Mouse (Mus musculus): ENCODE data around the gene Uqcrc1. TPM values are rescaled to one million over a fixed set of nuclear protein-coding genes. Genes with fewer than 3 reads are reported as not detected.

Uqcrc1 gene
- 42.5 TPM for polyA plus RNA-seq (2014; fragmentation: Illumina TruSeq; extraction: RNeasy Lipid Tissue Mini Kit (QIAGEN cat#74804); ENCODE audit: low replicate concordance)

DNA sequence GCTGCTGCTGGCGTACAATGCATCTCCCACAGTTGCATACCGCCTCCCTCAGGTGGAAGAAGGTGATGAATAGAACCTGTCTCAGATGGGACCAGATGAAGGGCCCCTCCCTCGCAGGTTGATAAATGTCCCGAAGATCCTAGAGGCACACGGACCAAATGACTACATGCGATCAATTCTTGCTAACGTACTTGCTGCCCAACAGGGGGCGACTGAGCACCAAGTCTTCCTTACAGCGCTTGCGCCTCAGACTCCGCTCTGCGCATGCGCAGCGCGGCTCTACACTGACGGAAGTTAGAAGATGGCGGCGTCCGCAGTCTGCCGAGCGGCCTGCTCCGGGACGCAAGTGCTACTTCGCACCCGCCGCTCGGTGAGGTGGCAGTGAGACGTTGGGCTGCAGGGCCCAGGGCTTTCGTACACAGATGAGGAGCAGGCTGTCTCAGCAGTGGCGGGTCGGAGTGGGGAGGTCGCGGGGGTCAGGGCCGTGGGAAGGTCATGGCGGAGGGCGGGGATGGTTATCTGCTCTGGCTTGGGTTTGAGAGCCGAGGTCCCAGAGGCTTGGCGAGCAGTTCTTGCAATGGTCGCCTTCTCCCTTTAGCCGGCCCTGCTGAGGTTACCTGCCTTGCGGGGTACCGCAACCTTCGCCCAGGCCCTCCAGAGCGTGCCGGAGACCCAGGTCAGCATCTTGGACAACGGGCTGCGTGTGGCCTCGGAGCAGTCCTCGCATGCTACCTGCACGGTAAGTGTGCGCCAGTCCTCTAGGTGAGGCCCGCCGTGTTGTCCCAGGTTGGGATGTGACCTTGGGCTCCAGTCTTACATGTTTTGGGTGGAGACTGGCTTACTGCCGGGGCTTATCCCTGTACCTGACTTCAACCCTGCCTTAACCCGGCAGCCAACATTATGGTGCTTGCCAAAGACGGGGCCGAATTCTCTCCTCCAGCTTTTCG is at the start of gene Uqcrc1:
Uqcrc1 (plus strand) TSS at position 216 of the 947 bp plus-strand sequence.

DNA sequence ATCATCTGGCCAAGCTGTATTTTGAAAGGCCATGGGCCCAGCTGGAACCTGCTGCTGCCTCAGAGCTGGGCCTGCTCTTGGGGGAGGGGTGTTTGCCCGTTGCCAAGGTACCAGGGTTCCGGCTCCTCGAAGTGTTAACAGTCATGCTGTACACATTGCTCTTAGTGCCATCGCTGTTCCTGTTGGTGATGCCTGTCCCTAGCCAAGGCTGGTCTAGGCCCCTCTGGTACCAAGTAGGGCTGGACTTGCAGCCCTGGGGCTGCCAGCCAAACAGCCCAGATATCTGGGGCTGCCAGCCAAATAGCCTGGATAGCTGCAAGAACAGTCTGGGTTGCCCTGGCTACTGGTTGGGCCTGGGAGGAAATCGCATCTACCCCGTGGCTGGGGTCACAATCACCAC is 21.9 kb upstream of the Uqcrc1 start, which contains the start of gene Tmem89:
Tmem89 (plus strand) TSS at position 129 of the 400 bp plus-strand sequence.

DNA sequence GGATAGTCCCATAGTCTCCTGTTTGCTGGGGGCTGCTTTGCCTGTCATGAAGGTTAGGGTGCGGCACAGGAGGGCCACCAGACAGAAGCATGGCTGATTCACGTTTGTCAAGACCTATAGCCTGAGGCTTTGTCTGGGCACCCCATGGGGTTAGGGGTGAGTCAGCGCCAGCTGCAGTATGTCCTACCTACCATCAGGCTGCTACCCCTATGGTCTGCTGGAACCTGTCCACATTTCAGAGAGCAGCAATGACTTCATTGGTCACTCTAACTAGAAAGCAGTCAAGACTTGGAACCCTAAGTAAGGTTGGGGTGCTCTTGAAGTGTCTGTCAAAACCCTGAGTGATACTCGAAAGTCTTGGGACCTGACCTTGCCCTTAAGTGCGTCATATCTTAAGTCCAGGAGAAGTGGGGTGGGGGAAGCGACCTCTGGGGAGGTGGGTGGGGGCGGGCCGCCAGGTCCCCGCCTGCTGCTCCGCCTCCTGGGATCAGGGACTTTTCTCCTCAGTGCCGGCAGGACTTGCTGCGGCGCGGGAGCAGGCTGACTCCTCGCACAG is 16.7 kb downstream of the Uqcrc1 start, which contains the start of gene Col7a1:
Col7a1 (plus strand) TSS at position 506 of the 556 bp plus-strand sequence.

DNA sequence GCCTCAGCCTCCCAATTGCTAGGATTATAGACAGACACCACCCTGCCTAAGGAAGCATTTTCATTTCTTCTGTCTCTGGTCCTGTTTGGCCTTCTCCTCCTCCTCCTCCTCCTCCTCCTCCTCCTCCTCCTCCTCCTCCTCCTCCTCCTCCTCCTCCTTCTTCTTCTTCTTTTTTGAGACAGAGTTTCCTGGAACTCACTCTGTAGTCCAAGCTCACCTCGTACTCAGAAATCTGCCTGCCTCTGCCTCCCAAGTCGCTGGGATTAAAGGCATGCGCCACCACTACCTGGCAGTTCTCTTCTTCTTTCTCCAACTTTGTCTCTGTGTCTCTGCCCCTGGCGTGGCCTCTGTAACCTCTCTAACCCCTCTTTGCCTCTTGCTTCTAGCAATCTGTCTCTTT is 49.3 kb downstream of the Uqcrc1 start, which contains the start of gene Ucn2:
Ucn2 (plus strand) TSS at position 301 of the 400 bp plus-strand sequence.

DNA sequence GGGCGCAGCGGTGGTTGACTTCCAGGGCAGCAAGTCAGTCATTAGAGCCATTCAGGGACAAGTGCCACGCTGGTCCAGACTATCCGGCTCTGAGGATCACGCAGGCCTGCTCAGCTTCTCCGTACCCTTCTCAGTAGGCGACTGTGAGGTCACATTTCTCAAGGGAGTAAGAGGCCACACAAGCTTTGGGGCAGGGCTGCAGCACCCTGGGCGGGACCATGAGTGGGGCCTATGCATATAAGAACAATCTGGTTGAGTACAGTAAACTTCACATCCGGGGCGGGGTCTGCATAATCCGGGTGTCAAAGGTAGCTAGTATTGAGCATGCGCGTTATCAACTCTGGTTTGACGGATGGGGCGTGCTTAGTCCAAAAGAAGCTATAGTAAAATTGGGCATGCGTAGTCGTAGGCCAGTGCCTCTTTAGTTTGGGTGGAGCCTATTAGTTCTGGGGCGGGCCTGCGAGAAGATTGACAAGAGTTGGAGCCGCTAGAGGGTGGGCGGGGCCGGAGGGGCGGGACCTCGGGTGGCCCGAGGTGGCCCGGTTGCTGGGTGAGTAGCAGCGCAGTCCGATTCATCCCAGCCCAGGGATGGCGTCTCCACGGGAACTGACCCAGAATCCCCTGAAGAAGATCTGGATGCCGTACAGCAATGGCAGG is 55.1 kb downstream of the Uqcrc1 start, which contains the start of gene Pfkfb4:
Pfkfb4 (plus strand) TSS at position 351 of the 657 bp plus-strand sequence.

Other genes with a start within 250 kb of the Uqcrc1 start
- 264 TPM for gene Prkar2a, start 247.3 kb upstream of the Uqcrc1 start, polyA plus RNA-seq (2014; fragmentation: Illumina TruSeq; extraction: RNeasy Lipid Tissue Mini Kit (QIAGEN cat#74804); ENCODE audit: low replicate concordance)
- 206 TPM for gene Ip6k2, start 152.8 kb upstream of the Uqcrc1 start, polyA plus RNA-seq (2014; fragmentation: Illumina TruSeq; extraction: RNeasy Lipid Tissue Mini Kit (QIAGEN cat#74804); ENCODE audit: low replicate concordance)
- gene Nckipsd, start 128.3 kb upstream of the Uqcrc1 start, polyA plus RNA-seq (2014; fragmentation: Illumina TruSeq; extraction: RNeasy Lipid Tissue Mini Kit (QIAGEN cat#74804); ENCODE audit: low replicate concordance), result 0.19 TPM
- gene Celsr3, start 110.3 kb upstream of the Uqcrc1 start, polyA plus RNA-seq (2014; fragmentation: Illumina TruSeq; extraction: RNeasy Lipid Tissue Mini Kit (QIAGEN cat#74804); ENCODE audit: low replicate concordance), result not detected
- 23.9 TPM for gene Slc26a6, start 83.3 kb upstream of the Uqcrc1 start, polyA plus RNA-seq (2014; fragmentation: Illumina TruSeq; extraction: RNeasy Lipid Tissue Mini Kit (QIAGEN cat#74804); ENCODE audit: low replicate concordance)
- 0.82 TPM for gene Tmem89, start 22.0 kb upstream of the Uqcrc1 start, polyA plus RNA-seq (2014; fragmentation: Illumina TruSeq; extraction: RNeasy Lipid Tissue Mini Kit (QIAGEN cat#74804); ENCODE audit: low replicate concordance)
- not detected for gene Col7a1, start 17.0 kb downstream of the Uqcrc1 start, polyA plus RNA-seq (2014; fragmentation: Illumina TruSeq; extraction: RNeasy Lipid Tissue Mini Kit (QIAGEN cat#74804); ENCODE audit: low replicate concordance)
- gene Ucn2, start 49.4 kb downstream of the Uqcrc1 start, polyA plus RNA-seq (2014; fragmentation: Illumina TruSeq; extraction: RNeasy Lipid Tissue Mini Kit (QIAGEN cat#74804); ENCODE audit: low replicate concordance), result not detected
- 2.8 TPM for gene Pfkfb4, start 55.1 kb downstream of the Uqcrc1 start, polyA plus RNA-seq (2014; fragmentation: Illumina TruSeq; extraction: RNeasy Lipid Tissue Mini Kit (QIAGEN cat#74804); ENCODE audit: low replicate concordance)
- gene Shisa5, start 101.9 kb downstream of the Uqcrc1 start, polyA plus RNA-seq (2014; fragmentation: Illumina TruSeq; extraction: RNeasy Lipid Tissue Mini Kit (QIAGEN cat#74804); ENCODE audit: low replicate concordance), result 11.5 TPM
- gene Trex1, start 123.1 kb downstream of the Uqcrc1 start, polyA plus RNA-seq (2014; fragmentation: Illumina TruSeq; extraction: RNeasy Lipid Tissue Mini Kit (QIAGEN cat#74804); ENCODE audit: low replicate concordance), result not detected
- gene Atrip, start 137.5 kb downstream of the Uqcrc1 start, polyA plus RNA-seq (2014; fragmentation: Illumina TruSeq; extraction: RNeasy Lipid Tissue Mini Kit (QIAGEN cat#74804); ENCODE audit: low replicate concordance), result 2.8 TPM
- 1.1 TPM for gene Ccdc51, start 145.9 kb downstream of the Uqcrc1 start, polyA plus RNA-seq (2014; fragmentation: Illumina TruSeq; extraction: RNeasy Lipid Tissue Mini Kit (QIAGEN cat#74804); ENCODE audit: low replicate concordance)
- 1,283 TPM for gene Tma7, start 146.0 kb downstream of the Uqcrc1 start, polyA plus RNA-seq (2014; fragmentation: Illumina TruSeq; extraction: RNeasy Lipid Tissue Mini Kit (QIAGEN cat#74804); ENCODE audit: low replicate concordance)
- gene Plxnb1, start 158.8 kb downstream of the Uqcrc1 start, polyA plus RNA-seq (2014; fragmentation: Illumina TruSeq; extraction: RNeasy Lipid Tissue Mini Kit (QIAGEN cat#74804); ENCODE audit: low replicate concordance), result 0.07 TPM
- not detected for gene Fbxw21, start 225.4 kb downstream of the Uqcrc1 start, polyA plus RNA-seq (2014; fragmentation: Illumina TruSeq; extraction: RNeasy Lipid Tissue Mini Kit (QIAGEN cat#74804); ENCODE audit: low replicate concordance)